Mouse (Mus musculus) megakaryocyte, embryonic 14.5 days (primary cell): ENCODE measurements around the gene Smad1.

Experiments used
- FLI1 ChIP-seq: IDR thresholded peaks from 2 replicates; pipeline ENCODE4 v1.6.1; 2012; ENCODE audit warnings: low read length, inconsistent platforms, mixed read lengths
- GATA1 ChIP-seq: IDR thresholded peaks from 3 replicates; pipeline ENCODE4 v1.6.1; 2012; ENCODE audit warnings: mixed read lengths, low read length, inconsistent platforms, borderline replicate concordance

- no peak for TF ChIP-seq GATA1
- no peak for TF ChIP-seq FLI1
Measured at GRCm38 (mm10) chr8:79301548-79301947, 97.8 kb downstream of the Smad1 start.
